Mouse (Mus musculus) macrophage (primary cell): ENCODE results near the gene D1Ertd622e. TPM values are rescaled to one million over a fixed set of nuclear protein-coding genes. Genes with fewer than 3 reads are reported as not detected.

Source experiments
- H3K27ac ChIP-seq: fragments of 350-480 bp; formaldehyde crosslinking; 2 replicates; pipeline ENCODE4 v1.9.0; 2021
- H3K36me3 ChIP-seq: fragments of 350-480 bp; formaldehyde crosslinking; 2 replicates; pipeline ENCODE4 v1.9.0; 2021; ENCODE audit errors: inconsistent target
- H3K4me3 ChIP-seq: fragments of 350-480 bp; formaldehyde crosslinking; 2 replicates; pipeline ENCODE4 v1.9.0; 2021; ENCODE audit errors: inconsistent target
- H3K79me2 ChIP-seq: fragments of 350-480 bp; formaldehyde crosslinking; 2 replicates; pipeline ENCODE4 v1.9.0; 2021; ENCODE audit errors: inconsistent target
- WGBS: methylation state at CpG from one replicate; pipeline ENCODE4 v1.1.7; 2026; ENCODE audit warnings: inconsistent platforms; ENCODE audit not compliant: missing documents; 5-methylcytosine and 5-hydroxymethylcytosine counted together
- polyA plus RNA-seq: library from polyadenylated mRNA; stranded (reverse); fragments of 250-400 nt; gene quantifications from 3 replicates; pipeline ENCODE4 v1.2.4, GENCODE M21; 2018; ENCODE audit warnings: inconsistent platforms
- total RNA-seq, 78 experiments: library from RNA; depleted of rRNA; stranded (reverse); fragments of 250-400 nt; gene quantifications; 1 replicate in 9 of 78; 2 replicates in 24 of 78; 3 replicates in 43 of 78; 4 replicates in 2 of 78; pipeline ENCODE4 v1.2.4; 2018; ENCODE audit warnings: inconsistent platforms in 56 of 78

Gene D1Ertd622e
- 100 to 1,000 TPM in 1 of 26 experiments, 10 to 100 TPM in 20, 1 to 10 TPM in 5; 6.4 to 109 (median 22.0) TPM for total RNA-seq (2018; cell fraction: chromatin; rRNA removed)
- 100 to 1,000 TPM in 1 of 26 experiments, 10 to 100 TPM in 25; 55.1 to 152 (median 72.1) TPM for total RNA-seq (2018; cell fraction: cytosol; rRNA removed)
- total RNA-seq (2018; cell fraction: nucleus; rRNA removed): 100 to 1,000 TPM in 1 of 26 experiments, 10 to 100 TPM in 25; 13.7 to 108 (median 47.6) TPM
- polyA plus RNA-seq: 51.1 to 93.2 TPM (median 65.8 TPM) in 3 replicates

DNA sequence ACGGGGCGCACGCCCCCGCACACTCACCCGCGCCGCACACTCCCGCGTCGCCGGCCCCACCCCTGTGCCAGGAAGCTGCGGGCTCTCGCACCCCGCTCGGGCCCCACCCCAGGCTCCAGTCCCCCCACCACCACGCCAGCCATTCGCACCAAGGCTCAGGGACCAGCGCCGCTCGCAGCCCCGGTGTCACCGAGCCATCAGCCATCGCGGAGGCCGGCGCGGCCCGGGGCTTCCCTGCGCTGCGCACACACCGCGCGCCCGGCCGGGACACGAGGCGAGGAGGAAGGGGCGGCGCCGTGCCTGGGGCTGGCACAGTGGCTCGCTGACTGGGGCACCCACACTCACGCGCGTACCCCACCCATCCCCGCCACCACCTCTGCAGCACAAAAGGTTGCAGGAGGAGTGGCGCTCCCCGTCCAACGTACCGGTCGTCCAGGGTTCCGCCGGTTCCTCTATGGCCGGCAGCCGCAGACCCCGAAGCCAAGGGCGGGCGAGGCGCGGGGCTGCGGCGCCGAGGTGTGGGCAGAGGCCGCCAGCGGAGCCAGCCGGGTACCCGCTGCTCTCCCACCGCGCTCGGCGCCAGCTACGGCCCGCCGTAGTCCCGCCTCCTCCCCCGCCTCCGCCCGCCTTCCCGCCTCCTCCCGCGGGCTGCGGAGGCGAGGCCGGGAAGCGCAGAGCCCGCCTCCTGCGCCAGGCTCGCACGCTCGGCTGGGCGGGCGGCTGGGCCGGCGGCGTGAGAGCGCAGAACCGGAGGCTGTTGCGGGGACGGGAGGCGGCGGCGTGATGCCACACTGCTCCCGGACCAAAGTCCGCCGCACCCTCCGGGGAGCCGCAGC lies at the start of gene D1Ertd622e:
D1Ertd622e (minus strand) TSS at position 669 of the 836 bp plus-strand sequence.
- peaks cover 41% of the 10 kb centered on the region for H3K79me2 ChIP-seq
- no peaks in the 10 kb centered on the region for H3K36me3 ChIP-seq
- H3K4me3 ChIP-seq: peak within 1 kb of the TSS; percentile 51
- WGBS: under 1% methylated on average over 79 of the region's 106 CpGs
- peak within 1 kb of the TSS; percentile 95 for H3K27ac ChIP-seq

DNA sequence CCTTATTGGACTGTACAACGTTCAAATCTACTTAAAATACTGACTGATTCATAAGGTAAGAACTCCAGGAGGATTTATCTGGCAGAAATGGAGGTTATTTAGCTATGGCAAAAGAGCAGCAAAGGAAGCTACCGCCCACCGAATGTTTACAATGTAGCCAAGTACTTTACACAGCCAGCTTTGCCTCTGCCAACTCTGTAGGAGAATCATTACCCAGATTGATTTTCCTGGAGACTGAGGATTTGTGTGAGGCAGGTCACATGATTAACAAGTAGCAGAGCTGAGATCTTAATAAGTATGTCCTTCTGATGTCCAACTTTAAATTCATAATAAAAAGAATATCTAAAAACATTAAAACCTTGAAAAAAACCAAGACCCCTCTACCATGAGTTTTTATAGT lies 48.6 kb upstream of the D1Ertd622e start:
- 95% methylated on average over 3 of the region's 3 CpGs for WGBS
- Histone ChIP-seq H3K27ac (no peak overlapping the region), H3K36me3 (peaks cover 41% of the 10 kb centered on the region; the same call in 1 of the 2 replicates), H3K79me2 (no peaks in the 10 kb centered on the region), H3K4me3 (no peak overlapping the region)

GRCm38 (mm10) chr1:97705389-97705788 lies 43.5 kb upstream of the D1Ertd622e start:
- Histone ChIP-seq H3K36me3 (peaks cover 21% of the 10 kb centered on the region; the same call in 1 of the 2 replicates), H3K4me3 (no peak overlapping the region), H3K79me2 (no peaks in the 10 kb centered on the region), H3K27ac (0 out of 2 replicates have a peak overlapping the region, but pooled peaks have one; percentile 0)

DNA sequence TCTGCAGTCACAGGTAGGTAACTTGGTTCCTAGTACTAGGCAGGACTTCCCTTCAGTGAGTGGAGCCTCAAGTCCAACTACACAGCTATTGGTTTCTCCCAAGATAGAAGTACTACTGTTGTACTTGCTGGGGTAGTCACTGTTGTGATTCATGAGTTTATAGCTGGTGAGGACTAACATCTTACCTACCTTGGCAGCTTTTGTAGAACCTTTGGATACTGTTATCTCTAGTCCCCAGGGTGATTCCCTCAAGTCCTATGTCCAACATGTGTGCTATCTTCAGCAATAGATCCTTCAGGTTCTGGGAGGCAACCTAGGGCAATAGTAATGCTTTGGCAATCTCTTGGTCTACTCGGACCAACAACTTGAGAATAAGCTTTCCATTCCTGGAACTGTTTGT lies 42.8 kb upstream of the D1Ertd622e start:
- H3K79me2 ChIP-seq: no peaks in the 10 kb centered on the region
- peaks cover 17% of the 10 kb centered on the region; the same call in 1 of the 2 replicates for H3K36me3 ChIP-seq
- H3K4me3 ChIP-seq: no peak overlapping the region
- 93% methylated on average over 1 of the region's 1 CpGs for WGBS
- no peak overlapping the region for H3K27ac ChIP-seq

DNA sequence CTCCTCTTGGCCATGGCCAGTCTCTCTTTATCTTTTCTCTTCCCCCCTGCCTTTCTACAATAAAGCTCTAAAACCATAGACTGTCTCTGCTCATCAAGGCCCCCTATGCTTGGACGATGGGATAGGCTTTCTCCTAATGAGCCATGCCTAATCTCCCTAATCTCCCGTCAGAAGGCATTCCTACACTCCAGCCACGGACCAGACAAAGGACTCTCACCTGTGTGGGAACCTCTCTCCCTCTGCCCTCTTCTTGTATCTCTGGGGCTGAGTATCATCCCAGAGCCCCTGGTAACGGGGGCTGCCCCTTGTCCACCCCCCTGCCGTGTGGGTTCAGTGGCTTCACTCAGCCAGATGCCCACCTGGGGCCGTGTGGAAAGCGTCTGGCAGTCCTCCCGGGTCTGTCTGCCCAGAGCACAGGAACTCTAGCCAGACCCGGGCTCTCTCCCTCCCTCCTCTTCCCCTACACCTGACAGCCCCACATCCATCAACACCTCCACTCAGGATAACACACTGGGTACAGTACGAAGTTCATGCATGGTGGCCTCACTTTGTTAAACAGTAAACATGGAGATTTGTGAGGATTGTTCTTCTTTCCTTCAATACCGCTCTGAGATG lies 37.2 kb upstream of the D1Ertd622e start:
- no peak overlapping the region for H3K4me3 ChIP-seq
- H3K36me3 ChIP-seq: no peaks in the 10 kb centered on the region
- no peak overlapping the region for H3K27ac ChIP-seq
- H3K79me2 ChIP-seq: no peaks in the 10 kb centered on the region
- WGBS: 40% methylated on average over 11 of the region's 11 CpGs

- no peak overlapping the region for H3K4me3 ChIP-seq
- no peak overlapping the region for H3K27ac ChIP-seq
- whole genome bisulfite sequencing: 84% methylated on average over 1 of the region's 1 CpGs
- H3K79me2 ChIP-seq: no peaks in the 10 kb centered on the region
- no peaks in the 10 kb centered on the region for H3K36me3 ChIP-seq
Measured at GRCm38 (mm10) chr1:97697273-97697672, 35.4 kb upstream of the D1Ertd622e start.

DNA sequence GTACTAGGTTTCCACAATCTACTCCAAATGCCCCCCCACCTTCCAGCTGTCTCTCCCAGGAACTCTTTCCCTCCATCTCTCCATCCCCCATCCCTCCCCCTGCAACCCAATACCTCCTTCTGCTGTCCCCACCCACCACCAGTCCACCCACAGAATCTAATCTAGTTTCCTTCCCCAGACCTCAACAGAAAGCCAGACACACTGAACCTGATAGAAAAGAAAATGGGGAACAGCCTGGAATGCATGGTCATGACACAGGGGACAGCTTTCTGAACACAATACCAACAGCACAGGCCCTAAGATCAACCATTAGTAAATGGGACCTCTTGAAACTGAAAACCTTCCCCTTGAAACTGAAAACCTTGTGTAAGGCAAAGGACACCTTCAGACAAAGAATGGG lies 32.0 kb upstream of the D1Ertd622e start:
- Histone ChIP-seq H3K27ac (no peak overlapping the region), H3K4me3 (no peak overlapping the region), H3K36me3 (no peaks in the 10 kb centered on the region), H3K79me2 (no peaks in the 10 kb centered on the region)

- no peak overlapping the region for H3K27ac ChIP-seq
- H3K36me3 ChIP-seq: no peaks in the 10 kb centered on the region
- H3K4me3 ChIP-seq: no peak overlapping the region
- WGBS: 15% methylated on average over 3 of the region's 3 CpGs
- no peaks in the 10 kb centered on the region for H3K79me2 ChIP-seq
Measured at GRCm38 (mm10) chr1:97688756-97689155, 26.9 kb upstream of the D1Ertd622e start.

GRCm38 (mm10) chr1:97676526-97677177 lies 14.8 kb upstream of the D1Ertd622e start:
- WGBS: 57% methylated on average over 3 of the region's 4 CpGs
- Histone ChIP-seq H3K79me2 (no peaks in the 10 kb centered on the region), H3K4me3 (no peak overlapping the region), H3K27ac (peak overlapping the region; percentile 31), H3K36me3 (no peaks in the 10 kb centered on the region)

DNA sequence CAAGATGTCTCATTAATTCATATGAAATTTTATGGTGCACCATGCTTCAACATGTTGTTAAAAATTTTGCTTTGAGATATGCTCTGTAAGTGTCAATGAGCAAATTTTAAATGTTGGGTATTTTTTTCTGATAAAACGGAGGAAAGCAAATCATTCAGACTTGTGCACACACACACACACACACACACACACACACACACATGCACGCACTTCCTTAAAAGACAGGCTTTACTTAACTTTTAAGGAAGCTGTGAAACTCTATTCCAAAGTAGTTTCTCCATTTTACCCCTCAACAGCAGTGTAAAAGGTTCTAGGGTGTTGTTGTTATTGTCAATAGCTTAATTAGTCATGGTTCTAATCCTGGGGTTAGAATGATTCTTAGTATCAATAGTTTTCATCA lies 14.2 kb upstream of the D1Ertd622e start:
- Histone ChIP-seq H3K27ac (peak overlapping the region; percentile 31), H3K36me3 (no peaks in the 10 kb centered on the region), H3K4me3 (no peak overlapping the region), H3K79me2 (no peaks in the 10 kb centered on the region)
- 0% methylated on average over 2 of the region's 2 CpGs for WGBS

GRCm38 (mm10) chr1:97672849-97673248 lies 11.0 kb upstream of the D1Ertd622e start:
- H3K36me3 ChIP-seq: no peaks in the 10 kb centered on the region
- no peaks in the 10 kb centered on the region for H3K79me2 ChIP-seq
- H3K4me3 ChIP-seq: no peak overlapping the region
- peak overlapping the region; percentile 64 for H3K27ac ChIP-seq
- WGBS: 4% methylated on average over 2 of the region's 2 CpGs

DNA sequence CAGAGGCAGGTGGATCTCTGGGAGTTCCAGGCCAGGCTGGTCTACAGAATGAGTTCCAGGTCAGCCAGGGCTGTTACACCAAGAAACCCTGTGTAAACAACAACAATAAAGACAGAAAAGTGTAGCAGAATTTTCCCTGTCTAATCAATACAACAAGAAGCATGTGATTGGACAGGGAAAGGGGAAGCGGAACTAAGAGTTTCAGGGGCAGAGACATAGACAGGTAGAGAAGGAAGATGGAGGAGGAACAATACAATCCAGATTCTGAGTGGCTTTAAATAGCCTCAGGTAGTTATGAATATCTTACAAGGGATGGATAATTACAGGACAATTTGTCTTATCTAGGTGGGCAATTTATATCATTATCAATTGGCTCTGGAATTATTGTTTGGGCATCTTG lies 5.4 kb upstream of the D1Ertd622e start:
- WGBS: 84% methylated on average over 1 of the region's 1 CpGs
- Histone ChIP-seq H3K36me3 (no peaks in the 10 kb centered on the region), H3K4me3 (no peak overlapping the region), H3K79me2 (no peaks in the 10 kb centered on the region), H3K27ac (no peak overlapping the region)

GRCm38 (mm10) chr1:97662324-97662723 lies 450 bp upstream of the D1Ertd622e start:
- 14% methylated on average over 7 of the region's 7 CpGs for WGBS
- Histone ChIP-seq H3K79me2 (peaks cover 34% of the 10 kb centered on the region), H3K27ac (peak overlapping the region; percentile 95), H3K36me3 (no peaks in the 10 kb centered on the region), H3K4me3 (peak overlapping the region; percentile 30)

DNA sequence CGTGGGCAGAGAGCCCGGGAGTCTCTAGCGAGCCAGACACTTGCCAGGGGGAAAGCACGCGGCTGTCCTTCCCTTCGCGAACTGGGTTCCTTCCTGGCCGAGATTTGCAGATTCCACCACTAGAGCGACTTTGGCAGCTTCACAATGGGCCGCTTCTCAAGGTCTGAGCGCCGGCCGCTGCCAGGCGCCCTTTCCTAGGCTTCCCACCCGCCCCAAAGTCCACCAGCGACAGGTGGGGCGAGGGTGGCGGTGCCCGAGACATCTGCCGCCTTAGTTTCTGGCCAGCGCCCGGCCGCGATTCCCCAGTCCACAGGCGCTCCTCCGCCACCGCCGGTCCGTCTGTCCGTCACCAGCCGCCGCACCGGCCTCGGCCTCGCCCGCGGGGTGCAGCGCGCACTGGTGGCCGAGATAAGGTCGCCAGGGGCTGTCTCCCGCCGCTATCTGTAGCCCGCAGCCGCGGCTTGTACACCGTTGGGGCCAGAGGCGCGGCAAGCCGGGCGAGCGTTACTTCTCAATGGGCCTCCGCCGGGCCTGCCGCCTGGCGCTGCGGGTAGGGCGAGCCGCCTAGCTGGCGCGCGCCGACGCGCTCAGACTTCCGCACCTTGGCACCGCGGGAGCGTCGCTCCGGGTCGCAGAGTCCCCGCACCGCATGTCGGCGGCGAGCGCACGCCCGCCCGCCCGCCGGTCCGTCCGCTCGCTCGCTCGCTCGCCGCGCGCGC lies 1.0 kb downstream of the D1Ertd622e start:
- Histone ChIP-seq H3K79me2 (peaks cover 48% of the 10 kb centered on the region), H3K36me3 (no peaks in the 10 kb centered on the region), H3K4me3 (peak overlapping the region; percentile 51), H3K27ac (peak overlapping the region; percentile 76)
- WGBS: under 1% methylated on average over 68 of the region's 93 CpGs
